Mouse (Mus musculus) hindbrain, embryonic 11.5 days (tissue): ENCODE measurements at regions not wholly inside any gene's neighbourhood (a gene's known extent, or its start where the extent isn't known, plus 50 kb on each side); places are given as distances from the start of the nearest gene placed in this dataset. TPM values are rescaled to one million over a fixed set of nuclear protein-coding genes. Genes with fewer than 3 reads are reported as not detected.
A peak's percentile ranks its signal among the peaks of the same experiment; 100 is the strongest.

Experiments
- ATAC-seq: fragments of 200-750 bp; cut with Nextera tagmentation; 2 replicates; pipeline ENCODE4 v1.8.0; 2017; ENCODE audit warnings: mild to moderate bottlenecking, moderate TSS enrichment, moderate library complexity; ENCODE audit not compliant: low FRiP score
- DNase-seq: peaks from one replicate; pipeline ENCODE4 v3.0.0-alpha.2; 2015; ENCODE audit warnings: low spot score
- H3K27ac ChIP-seq: fragments of 300-500 bp; sonication (generic); 2 replicates; pipeline ENCODE4 v1.5.1; 2014; ENCODE audit warnings: mild to moderate bottlenecking, low read depth, low read length
- H3K27me3 ChIP-seq: fragments of 300-500 bp; sonication (generic); 2 replicates; pipeline ENCODE4 v1.6.1; 2014; ENCODE audit warnings: mild to moderate bottlenecking, low read length, moderate library complexity, mixed read lengths; ENCODE audit not compliant: control insufficient read depth, insufficient read depth
- H3K36me3 ChIP-seq: fragments of 300-500 bp; sonication (generic); 2 replicates; pipeline ENCODE4 v1.6.1; 2014; ENCODE audit warnings: mild to moderate bottlenecking, low read length, moderate library complexity, mixed read lengths; ENCODE audit not compliant: control insufficient read depth, insufficient read depth
- H3K4me1 ChIP-seq: fragments of 300-500 bp; sonication (generic); replicated peaks from 2 replicates; pipeline ENCODE4 v1.6.1; 2014; ENCODE audit warnings: low read length, mixed read lengths; ENCODE audit not compliant: control insufficient read depth, insufficient read depth
- H3K4me2 ChIP-seq: fragments of 300-500 bp; sonication (generic); replicated peaks from 2 replicates; pipeline ENCODE4 v1.6.1; 2014; ENCODE audit warnings: mild to moderate bottlenecking, low read depth, low read length
- H3K4me3 ChIP-seq: fragments of 300-500 bp; sonication (generic); 2 replicates; pipeline ENCODE4 v1.5.1; 2014; ENCODE audit warnings: low read depth, low read length
- H3K9ac ChIP-seq: fragments of 300-500 bp; sonication (generic); 2 replicates; pipeline ENCODE4 v1.6.1; 2014; ENCODE audit warnings: low read depth, low read length
- H3K9me3 ChIP-seq: fragments of 300-500 bp; sonication (generic); 2 replicates; pipeline ENCODE4 v1.6.1; 2016; ENCODE audit warnings: low read length; ENCODE audit not compliant: control insufficient read depth
- WGBS: fragments of 180-500 bp; shearing (Covaris S2); extraction: QIAGEN DNeasy Blood & Tissue Kit; methylation state at CpG from one replicate; pipeline ENCODE4 v1.1.7; 2014; 5-methylcytosine and 5-hydroxymethylcytosine counted together
- microRNA counts: library from miRNA; unstranded; fragments of <30 nt; microRNA quantifications from one replicate; lab custom pipeline; 2015

- Histone ChIP-seq H3K4me1 (no peaks in the 10 kb centered on the region), H3K27ac (no peak overlapping the region)
These were observed 75.5 kb upstream of the Ankrd34c start for GRCm38 (mm10) chr9:89813616-89814318.

GRCm38 (mm10) chr9:89807381-89807780 is 69.1 kb upstream of the Ankrd34c start:
- no peak for ATAC-seq
- Histone ChIP-seq H3K4me3 (no peak overlapping the region), H3K4me1 (no peaks in the 10 kb centered on the region), H3K4me2 (no peak overlapping the region), H3K27ac (no peak overlapping the region), H3K9ac (no peak overlapping the region), H3K36me3 (no peaks in the 10 kb centered on the region), H3K27me3 (no peaks in the 10 kb centered on the region), H3K9me3 (no peaks in the 10 kb centered on the region)
- DNase-seq, result no peak
- 62% methylated on average over 6 of the region's 6 CpGs for WGBS

More at GRCm38 (mm10) chr9:89813616-89814318, 75.5 kb upstream of the Ankrd34c start:
- Histone ChIP-seq H3K9ac (no peak overlapping the region), H3K27me3 (no peaks in the 10 kb centered on the region), H3K36me3 (no peaks in the 10 kb centered on the region), H3K4me3 (no peak overlapping the region), H3K4me2 (no peak overlapping the region), H3K9me3 (no peaks in the 10 kb centered on the region)
- ATAC-seq, result peak; percentile 60; the same call in 1 of the 2 replicates
- 48% methylated on average over 8 of the region's 8 CpGs for WGBS
- DNase-seq, result peak; percentile 28

GRCm38 (mm10) chr9:89802658-89803057 is 64.4 kb upstream of the Ankrd34c start:
- Histone ChIP-seq H3K4me3 (no peak overlapping the region), H3K4me2 (no peak overlapping the region), H3K9me3 (no peaks in the 10 kb centered on the region), H3K27ac (no peak overlapping the region), H3K4me1 (no peaks in the 10 kb centered on the region), H3K36me3 (no peaks in the 10 kb centered on the region), H3K9ac (no peak overlapping the region), H3K27me3 (no peaks in the 10 kb centered on the region)
- DNase-seq (no peak), ATAC-seq (no peak)
- 87% methylated on average over 10 of the region's 10 CpGs for WGBS

GRCm38 (mm10) chr9:89793018-89793417 is 54.7 kb upstream of the Ankrd34c start:
- Histone ChIP-seq H3K4me3 (no peak overlapping the region), H3K27me3 (no peaks in the 10 kb centered on the region), H3K27ac (no peak overlapping the region), H3K9ac (no peak overlapping the region), H3K36me3 (no peaks in the 10 kb centered on the region), H3K4me2 (no peak overlapping the region), H3K9me3 (no peaks in the 10 kb centered on the region), H3K4me1 (no peaks in the 10 kb centered on the region)
- 7% methylated on average over 6 of the region's 6 CpGs for WGBS
- ATAC-seq, result peak; percentile 48; the same call in 1 of the 2 replicates
- peak; percentile 85 for DNase-seq

- H3K27ac ChIP-seq, result no peak overlapping the region
- H3K27me3 ChIP-seq, result no peaks in the 10 kb centered on the region
- DNase-seq (no peak), ATAC-seq (no peak)
- no peak overlapping the region for H3K4me2 ChIP-seq
- H3K4me3 ChIP-seq, result no peak overlapping the region
- no peaks in the 10 kb centered on the region for H3K36me3 ChIP-seq
- 83% methylated on average over 5 of the region's 5 CpGs for whole genome bisulfite sequencing
- no peaks in the 10 kb centered on the region for H3K9me3 ChIP-seq
- H3K9ac ChIP-seq, result no peak overlapping the region
- no peaks in the 10 kb centered on the region for H3K4me1 ChIP-seq
These were observed 51.7 kb upstream of the Ankrd34c start for GRCm38 (mm10) chr9:89789926-89790325.

- Histone ChIP-seq H3K4me1 (no peaks in the 10 kb centered on the region), H3K27ac (no peak overlapping the region), H3K9me3 (no peaks in the 10 kb centered on the region), H3K4me3 (no peak overlapping the region), H3K36me3 (no peaks in the 10 kb centered on the region), H3K9ac (no peak overlapping the region), H3K4me2 (no peak overlapping the region), H3K27me3 (no peaks in the 10 kb centered on the region)
- DNase-seq (no peak), ATAC-seq (no peak)
- WGBS, result 84% methylated on average over 1 of the region's 1 CpGs
These were observed 50.4 kb upstream of the Ankrd34c start for GRCm38 (mm10) chr9:89788651-89789050.

MicroRNA genes in the stretch of these regions (microRNA counts, 519-probe panel; counts per million panel counts)
- microRNA mmu-miR-184 (lab: Ali Mortazavi, UCI), result not detected
